Mouse (Mus musculus): Measurements from ENCODE around the gene Orc1. TPM values are rescaled to one million over a fixed set of nuclear protein-coding genes. Genes with fewer than 3 reads are reported as not detected.

The Orc1 gene
- polyA plus RNA-seq, 1 experiment from 2014 or later, result 8.8 TPM

Other genes with a start within 250 kb of the Orc1 start
- gene Shisal2a, start 196.1 kb upstream of the Orc1 start, polyA plus RNA-seq (2015; fragmentation: Nextera tagmentation; extraction: Ambion mirVana), result 1.2 and 1.4 TPM in 2 replicates
- gene Gpx7, start 172.5 kb upstream of the Orc1 start, polyA plus RNA-seq (2015; fragmentation: Nextera tagmentation; extraction: Ambion mirVana), result 63.3 and 66.6 TPM in 2 replicates
- gene Tut4, start 120.0 kb upstream of the Orc1 start, polyA plus RNA-seq (2015; fragmentation: Nextera tagmentation; extraction: Ambion mirVana), result 46.2 and 49.3 TPM in 2 replicates
- 69.2 and 74.2 TPM in 2 replicates for gene Prpf38a, start 87 bp upstream of the Orc1 start, polyA plus RNA-seq (2015; fragmentation: Nextera tagmentation; extraction: Ambion mirVana)
- 30.1 and 34.1 TPM in 2 replicates for gene Cc2d1b, start 40.5 kb downstream of the Orc1 start, polyA plus RNA-seq (2015; fragmentation: Nextera tagmentation; extraction: Ambion mirVana)
- 0.79 and 1.00 TPM in 2 replicates for gene 3110021N24Rik, start 140.2 kb downstream of the Orc1 start, polyA plus RNA-seq (2015; fragmentation: Nextera tagmentation; extraction: Ambion mirVana)
- gene Zfyve9, start 201.4 kb downstream of the Orc1 start, polyA plus RNA-seq (2015; fragmentation: Nextera tagmentation; extraction: Ambion mirVana), result 2.3 and 2.5 TPM in 2 replicates

All from stomach, embryonic 16.5 days (tissue).